Mouse (Mus musculus): Measurements from ENCODE around the gene Sun2.

The Sun2 gene

DNA sequence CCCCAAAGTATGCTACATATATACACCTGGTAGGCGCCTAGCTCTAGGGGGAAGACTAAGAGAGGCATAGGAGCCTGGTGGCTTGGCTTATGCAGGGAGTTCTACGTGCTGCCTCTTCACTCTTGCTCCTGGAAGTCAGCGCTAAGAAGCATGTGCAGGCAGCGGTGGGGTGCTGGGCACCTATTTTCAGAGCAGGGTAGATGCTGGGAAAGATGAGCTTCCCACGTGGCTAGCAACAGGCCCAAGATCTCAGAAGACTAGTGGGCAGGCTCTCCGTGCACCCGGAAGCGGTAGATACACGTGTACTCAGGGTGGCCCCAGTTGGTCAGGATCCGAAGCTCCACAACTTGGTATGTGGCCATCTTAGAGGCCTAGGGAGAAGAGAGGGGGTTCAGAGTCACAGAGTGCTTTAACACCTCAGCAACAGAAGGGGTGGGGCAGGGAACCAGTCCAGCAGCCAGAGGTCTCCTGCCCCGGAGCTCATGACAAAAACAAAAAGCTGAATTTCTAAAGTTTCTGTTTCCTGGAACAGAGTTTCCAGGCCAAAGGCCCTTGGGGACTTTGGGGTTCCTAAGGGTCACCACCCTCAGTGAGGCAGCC lies 17.0 kb downstream of the Sun2 start:
- no peak for DNase-seq (ENCODE audit: low spot score)

DNA sequence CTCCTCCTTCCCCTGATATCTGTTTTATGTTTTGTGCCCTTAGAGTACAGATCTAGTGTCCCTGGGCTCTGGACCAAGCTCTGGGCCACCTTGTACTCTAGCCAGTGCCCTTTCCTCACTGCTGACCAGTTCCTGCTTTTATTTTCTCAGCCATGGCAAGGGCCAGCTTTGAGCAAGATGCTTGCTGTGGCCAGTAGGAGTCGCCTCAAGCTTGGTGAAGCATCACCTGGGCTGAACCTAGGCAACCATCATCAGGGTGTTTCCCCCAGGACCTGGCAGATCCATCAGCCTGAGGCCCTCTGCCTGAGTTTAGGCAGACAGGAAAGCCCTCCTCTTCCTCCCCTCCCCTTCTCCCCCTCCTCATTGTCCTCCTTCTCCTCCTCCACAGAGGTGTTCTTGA lies 18.9 kb downstream of the Sun2 start:
- DNase-seq (ENCODE audit: low spot score) = peak; percentile 26

DNA sequence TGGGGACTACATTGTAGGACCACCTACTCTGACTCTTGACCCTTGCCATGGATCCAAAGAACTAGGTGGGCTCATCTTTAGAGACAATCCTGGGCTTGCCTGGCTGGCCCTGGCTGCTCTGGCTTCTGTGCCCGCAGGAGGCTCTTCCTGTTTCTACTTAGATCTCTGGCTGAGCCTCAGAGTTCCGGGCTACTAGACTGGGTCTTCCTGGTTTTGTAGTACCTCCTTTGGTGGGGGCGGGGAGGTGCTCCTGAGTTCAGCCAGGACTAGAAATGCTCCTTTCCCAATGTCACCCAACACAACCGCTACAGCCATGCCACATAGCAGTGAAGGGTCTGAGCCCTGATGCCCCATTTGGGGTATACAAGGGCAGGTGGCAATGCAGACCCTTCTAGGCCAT lies 21.5 kb downstream of the Sun2 start:
- no peak for DNase-seq (ENCODE audit: low spot score)

DNA sequence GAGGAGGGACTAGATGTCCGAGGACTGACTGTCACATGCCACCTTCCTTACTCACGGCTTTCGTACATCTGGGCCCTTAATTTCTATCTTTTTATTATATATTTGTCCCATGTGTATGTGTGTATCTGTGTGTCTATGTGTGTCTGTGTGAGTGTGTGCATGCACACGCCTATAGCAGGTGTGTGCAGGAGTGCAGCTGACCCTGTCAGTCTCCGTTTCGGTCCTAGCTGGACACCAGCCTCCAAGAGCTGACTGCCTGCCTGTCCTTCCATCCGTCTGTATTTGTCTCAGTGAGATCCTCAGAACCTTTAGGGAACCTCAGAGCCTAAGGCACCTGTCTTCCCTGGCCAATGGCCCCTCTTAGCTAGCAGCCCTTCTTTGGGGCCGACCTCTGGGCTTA lies 22.1 kb downstream of the Sun2 start:
- DNase-seq (ENCODE audit: low spot score) = no peak

DNA sequence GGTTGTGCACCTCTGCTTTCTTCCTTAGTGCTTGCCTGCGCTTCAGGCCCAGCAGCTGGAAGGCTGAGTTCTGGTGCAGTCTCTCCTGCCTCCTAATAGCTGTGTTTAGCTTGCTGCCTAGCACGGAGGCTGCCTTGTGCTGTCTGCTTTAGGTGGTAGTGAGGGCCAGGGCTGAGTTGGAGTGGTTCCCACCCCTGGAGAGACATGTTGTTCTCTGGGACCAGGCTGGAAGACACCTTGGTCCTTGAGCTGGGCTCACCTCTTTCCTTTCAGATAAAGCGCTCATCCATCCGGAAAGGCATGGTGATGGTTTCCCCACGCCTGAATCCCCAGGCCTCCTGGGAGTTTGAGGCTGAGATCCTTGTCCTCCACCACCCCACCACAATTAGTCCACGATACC lies 25.6 kb downstream of the Sun2 start:
- no peak for DNase-seq (ENCODE audit: low spot score)

DNA sequence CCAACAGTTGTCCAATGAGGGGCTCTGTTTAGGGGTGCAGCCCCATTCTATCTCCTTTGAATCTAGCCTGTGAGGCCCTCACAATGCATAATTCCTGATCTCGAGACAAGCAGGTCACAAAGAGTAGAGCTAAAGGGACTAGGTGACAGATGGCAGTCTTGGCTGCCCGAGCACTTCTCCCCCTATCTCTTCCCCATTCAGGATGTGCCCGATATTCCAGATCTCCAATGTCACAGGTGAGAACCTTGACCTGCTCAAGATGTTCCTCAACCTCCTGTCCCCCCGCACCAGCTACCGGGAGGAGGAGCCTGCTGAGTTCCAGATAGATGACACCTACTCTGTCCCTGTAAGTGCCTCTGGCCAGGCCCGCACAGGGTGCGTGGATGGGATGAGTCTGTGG lies 26.7 kb downstream of the Sun2 start:
- no peak for DNase-seq (ENCODE audit: low spot score)

DNA sequence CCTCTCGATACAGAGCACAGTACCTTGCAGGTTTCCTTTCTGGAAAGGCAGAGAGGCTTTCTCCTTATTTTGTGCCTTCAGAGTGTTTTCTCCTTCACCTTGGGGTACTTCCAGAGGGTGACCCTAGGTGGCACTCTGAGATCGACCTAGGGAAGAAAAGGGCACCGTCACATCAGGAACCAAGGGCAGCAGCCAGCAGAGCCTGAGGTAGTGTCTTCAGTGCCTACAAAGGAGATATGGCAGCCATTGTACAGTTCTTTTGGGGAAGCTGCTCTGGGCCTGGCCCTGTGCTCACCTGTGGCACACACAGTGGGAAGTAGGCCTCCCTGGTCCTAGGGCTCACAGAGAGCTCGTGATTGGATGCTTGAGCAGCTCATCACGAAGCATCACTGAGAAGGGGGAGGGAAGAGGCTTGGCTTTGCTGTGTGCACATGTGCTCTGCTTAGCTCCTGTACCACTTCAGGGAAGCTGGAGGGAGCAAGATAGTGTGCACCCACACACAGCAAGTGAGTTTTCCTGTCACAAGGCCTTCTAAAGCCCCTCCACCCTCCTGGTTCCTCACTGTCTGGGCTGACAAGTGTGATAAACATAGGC lies 34.0 kb downstream of the Sun2 start:
- no peak for DNase-seq (ENCODE audit: low spot score)

DNA sequence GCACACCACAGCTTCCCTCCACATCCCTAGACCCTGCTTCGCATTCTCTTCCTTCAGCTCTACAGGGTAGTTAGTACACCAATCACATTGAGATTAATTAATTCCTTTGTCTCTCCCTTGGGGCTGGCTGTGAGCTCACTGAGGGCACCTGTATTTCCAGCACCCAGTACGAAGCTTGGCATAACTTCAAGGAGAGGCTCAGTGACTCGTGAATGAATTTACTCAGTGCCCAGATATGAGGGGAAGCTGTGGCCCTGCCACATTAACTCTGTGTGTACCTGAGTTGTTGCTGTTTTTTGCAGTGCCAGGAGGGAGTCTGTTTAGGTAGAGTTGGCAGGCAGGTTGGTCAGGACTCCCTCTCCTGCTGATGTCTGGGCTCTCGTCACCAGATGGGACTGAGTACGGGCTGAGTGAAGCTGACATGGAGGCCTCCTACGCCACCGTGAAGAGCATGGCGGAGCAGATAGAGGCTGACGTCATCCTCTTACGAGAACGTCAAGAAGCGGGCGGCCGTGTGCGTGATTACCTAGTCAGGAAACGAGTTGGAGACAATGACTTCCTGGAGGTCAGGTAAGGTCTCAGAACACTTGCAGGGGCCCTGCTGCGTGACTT lies 35.6 kb downstream of the Sun2 start:
- DNase-seq (ENCODE audit: low spot score) = no peak

DNA sequence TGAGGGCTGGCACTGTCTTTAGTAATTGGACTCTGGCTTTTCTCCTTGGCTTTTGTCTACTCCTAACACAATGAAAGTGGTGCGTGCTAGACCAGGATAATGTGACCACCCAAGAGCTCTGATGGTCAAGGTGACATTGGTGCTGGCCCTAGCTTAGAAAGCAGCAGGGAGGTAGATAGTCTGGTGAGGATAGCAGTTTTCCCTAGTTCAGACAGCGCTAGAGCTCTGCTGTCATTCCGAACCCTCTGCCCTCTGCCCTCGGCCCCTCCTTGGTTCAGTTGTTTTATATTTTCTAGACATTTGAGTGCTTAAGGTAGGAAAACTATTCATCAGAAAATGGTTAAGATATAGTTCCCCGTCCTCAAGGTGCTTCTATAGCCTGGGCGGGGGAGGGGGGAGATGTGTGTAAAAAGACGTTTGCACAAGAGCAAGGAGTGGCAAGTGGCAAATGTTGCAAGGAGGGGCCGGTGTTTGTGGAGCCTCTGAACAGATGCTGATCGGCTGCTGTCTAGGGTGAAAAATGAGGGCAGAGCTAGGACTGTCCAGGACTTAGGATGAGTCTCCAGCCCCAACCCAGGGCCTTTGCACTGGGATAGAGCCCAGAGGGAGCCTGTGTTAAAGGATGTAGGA lies 44.7 kb downstream of the Sun2 start:
- no peak for DNase-seq (ENCODE audit: low spot score)

DNA sequence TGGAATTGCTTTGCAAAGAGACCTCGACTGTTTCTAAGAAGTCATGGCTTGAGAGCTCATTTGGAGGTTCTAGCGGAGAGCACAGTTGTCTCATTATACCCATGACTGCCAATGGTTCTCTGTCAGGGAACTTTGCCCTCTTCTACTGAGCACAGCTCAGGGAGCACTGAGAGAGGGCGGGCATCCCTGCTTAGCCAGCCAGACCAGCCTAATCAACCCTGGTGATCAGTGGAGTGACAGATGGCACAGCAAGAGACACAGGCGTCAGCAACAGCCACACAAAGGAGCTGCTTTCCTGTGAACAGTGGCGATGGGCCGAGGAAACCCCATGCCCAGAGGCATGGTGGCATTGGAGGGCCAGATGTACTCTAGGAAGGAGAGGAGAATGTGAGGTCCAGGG lies 45.3 kb downstream of the Sun2 start:
- no peak for DNase-seq (ENCODE audit: low spot score)

DNA sequence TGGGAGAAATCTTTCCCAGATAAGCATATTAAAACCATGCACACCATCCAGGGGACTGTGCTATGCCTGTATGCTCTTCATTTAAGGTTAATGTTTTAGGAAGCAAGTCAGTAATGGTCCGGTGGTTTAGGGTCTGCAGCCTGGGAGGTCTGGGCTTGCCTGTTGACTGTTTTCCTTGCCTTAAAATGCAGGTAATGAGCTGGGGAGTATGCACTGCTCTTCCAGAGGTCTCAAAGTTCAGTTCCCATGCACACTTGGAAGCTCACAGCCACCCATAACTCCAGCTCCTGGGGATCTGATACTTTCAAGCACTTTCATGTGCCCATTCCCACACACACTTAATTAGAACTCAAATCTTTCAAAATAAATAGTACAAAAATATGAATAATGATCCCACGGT lies 45.8 kb downstream of the Sun2 start:
- no peak for DNase-seq (ENCODE audit: low spot score)

DNA sequence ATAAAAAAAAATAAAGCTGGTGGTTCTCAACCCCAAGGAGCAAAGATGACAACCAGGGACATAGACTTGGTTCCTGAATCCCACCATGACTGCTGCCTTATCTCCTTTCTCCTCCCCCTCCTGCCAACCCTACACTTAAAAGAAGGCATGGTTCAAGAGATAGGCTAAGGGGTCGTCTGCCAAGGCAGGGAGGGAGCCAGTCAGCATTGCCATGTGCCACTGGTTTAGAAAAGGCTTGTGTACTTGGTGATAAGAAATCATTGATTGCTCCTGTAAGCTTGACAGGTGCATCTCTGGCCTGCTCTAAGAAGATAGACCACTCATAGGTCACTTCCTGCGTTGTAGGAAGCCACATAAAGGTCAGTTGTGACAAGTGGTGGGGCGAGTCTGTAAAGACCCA lies 46.8 kb downstream of the Sun2 start:
- DNase-seq (ENCODE audit: low spot score) = no peak

DNA sequence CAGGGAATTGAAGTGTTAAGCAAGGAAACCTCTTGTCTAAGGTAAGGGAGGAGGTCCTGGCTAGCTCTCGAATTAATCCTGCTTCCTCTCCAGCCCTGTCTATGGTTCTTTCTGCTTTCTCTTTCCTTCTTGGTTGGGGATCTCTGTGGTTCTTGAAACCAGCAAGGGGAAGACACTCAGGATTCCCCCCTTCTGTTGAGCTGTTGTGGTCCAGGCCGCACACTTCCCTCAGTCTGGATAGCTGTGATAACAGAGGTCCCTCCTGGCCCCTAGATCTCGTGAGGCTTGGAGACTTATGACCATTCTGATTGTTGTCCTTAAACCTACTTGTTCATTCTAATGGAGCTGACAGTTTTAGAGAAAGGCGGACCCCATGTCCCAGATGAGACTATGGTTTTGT lies 47.8 kb downstream of the Sun2 start:
- no peak for DNase-seq (ENCODE audit: low spot score)

DNA sequence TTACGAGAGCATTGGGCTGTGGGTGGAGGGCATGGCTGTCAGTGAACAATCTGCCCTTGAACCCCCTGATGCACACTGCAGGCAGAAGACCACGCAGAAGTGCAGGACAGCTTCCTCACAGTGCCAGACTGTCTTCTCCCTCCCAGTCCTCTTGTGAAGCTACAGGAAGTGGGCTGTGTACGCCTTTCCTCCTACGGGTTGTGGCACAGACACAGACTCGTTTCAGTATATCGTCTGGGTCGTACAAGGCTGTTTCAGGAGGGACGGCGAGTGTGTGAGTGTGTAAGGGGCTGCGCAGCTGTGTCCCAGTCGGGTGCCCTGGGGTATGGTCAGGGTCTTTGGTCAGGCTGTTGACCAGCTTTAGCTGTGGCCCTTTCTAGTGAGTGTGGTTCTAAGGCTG lies 48.6 kb downstream of the Sun2 start:
- no peak for DNase-seq (ENCODE audit: low spot score)

DNA sequence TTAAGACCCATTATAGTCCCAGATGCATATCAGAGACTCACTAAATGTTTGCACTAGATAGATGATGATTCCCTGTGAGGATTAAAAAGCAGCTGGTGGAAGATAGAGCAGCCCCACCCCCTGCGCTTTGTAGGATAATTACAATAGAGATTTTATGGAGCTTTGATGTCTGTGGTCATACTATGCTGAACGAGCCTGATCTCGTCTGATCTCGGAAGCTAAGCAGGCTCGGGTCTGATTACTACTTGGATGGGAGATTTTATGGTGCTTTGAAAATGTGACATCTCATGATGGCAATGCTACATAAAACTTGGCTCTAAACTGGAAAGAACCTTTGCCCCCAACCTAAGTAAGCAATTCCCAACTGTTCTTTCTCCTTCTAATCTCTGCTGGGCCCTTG lies 50.0 kb downstream of the Sun2 start:
- no peak for DNase-seq (ENCODE audit: low spot score)

DNA sequence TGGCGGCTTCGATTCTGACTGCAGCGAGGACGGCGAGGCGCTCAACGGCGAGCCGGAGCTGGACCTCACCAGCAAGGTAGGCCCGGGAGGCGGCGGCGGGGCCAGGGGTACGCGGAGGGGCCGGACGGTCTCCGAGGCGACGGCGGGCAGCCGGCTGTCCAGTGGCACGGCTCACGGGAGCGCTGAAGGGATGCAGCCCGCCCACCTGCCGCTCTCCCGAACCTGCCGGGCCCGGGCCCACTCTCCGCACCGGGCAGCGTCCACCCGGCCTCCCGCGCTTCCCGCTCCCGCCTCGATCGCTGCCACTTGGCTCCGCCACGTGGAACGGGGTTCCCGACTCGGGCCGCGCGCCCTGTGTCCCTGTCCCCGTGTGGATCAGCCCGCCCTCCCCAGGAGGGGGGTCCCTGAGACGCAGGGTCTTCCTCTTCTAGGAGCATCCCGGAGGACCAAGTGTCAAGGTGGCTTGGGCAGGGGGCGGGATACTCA lies 51.3 kb downstream of the Sun2 start:
- no peak for DNase-seq (ENCODE audit: low spot score)

DNA sequence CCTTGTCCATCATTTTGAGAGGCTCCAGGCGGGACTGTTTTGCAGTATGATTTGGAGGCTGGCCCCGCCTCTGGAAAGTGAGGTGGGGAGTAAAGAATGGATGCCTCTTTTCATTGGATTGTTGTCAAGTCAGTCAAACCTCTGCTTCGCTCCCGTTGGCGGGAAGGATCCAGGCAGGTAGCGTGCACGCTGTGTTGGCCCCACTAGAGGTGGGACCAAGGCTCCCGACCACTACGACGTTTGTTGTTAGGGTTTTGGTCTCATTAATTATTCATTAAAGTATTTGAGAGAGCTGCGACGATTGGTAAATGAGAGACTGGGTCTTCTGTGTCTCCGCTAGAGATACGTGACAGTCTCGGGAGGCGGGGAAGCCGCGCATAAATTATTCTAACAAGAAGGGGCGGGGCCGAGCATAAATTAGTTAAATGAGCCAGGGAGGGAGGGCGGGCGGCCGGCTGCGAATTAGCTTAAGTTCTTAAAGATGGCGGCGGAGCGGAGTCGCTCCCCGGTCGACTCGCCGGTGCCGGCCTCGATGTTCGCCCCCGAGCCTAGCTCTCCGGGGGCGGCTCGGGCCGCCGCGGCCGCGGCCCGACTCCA lies 51.8 kb downstream of the Sun2 start, which contains the start of gene Gtpbp1:
Gene Gtpbp1 (plus strand): TSS at position 420 of the 597 bp plus-strand sequence.
- DNase-seq (ENCODE audit: low spot score) = peak; percentile 98

DNA sequence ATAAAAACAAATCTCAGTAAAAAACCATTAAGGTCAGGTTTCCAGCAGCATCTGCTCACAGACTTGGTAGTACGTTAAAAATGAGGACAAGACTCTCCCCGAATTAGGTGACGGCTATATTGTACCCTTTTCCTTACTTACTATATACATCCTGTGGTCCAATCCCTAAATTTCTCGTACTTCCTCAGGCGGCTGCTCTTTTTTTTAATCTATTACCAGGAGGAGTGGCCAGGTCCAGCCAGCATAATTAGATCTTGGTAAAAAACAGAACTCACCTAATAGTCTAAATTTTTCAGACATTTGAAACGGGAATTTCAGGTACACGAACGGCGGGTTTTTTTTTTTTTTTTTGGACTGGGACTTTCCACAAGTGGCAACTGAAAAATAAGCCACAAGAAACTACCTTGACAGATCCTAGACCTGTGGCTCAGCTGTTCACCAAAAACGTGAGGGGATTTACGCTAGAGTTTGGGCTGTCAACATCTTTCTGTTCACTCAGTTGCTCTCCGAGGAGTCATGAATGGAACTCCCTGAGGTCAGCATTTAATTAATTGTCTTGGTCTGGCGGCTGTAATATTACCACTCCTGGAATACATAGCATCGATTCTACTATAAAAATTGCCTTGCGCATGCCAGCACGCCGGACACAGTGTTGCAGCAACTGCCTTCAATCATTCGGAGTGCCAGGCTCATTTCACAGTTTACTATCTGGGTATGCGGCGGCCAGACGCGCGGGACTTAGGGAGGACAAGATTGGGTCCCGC lies 52.5 kb downstream of the Sun2 start:
- no peak for DNase-seq (ENCODE audit: low spot score)

DNA sequence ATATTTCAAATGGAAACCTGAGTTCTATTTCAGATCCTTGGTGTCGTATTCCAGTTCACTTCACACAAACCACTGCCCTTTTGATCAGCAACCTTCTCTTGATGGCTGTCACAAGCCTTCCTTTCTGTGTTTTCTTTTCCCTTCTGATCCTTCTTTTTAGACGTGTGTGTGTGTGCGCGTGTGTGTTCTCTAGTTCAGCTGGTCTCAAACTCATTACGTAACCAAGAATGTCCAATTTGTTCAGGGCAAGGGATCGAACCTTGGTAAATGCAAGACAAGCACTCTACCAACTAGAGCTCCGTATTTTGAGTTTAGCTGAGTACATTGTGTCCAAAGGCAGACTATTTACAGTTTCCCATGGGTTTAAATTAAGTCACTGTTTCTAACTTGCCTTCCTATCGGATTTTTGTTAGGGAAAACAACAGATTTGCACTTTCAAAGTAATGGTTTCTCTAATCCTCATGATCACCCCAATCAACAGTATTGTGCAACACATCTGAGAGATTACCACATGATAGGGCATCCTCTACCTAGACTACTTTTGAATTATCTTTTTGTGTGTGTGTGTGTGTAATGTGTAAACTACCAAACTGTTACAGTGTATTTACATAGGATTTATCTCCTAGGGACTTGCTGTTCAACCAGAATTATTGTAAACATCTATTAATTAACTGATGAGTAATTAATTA lies 53.9 kb downstream of the Sun2 start:
- DNase-seq (ENCODE audit: low spot score) = no peak

DNA sequence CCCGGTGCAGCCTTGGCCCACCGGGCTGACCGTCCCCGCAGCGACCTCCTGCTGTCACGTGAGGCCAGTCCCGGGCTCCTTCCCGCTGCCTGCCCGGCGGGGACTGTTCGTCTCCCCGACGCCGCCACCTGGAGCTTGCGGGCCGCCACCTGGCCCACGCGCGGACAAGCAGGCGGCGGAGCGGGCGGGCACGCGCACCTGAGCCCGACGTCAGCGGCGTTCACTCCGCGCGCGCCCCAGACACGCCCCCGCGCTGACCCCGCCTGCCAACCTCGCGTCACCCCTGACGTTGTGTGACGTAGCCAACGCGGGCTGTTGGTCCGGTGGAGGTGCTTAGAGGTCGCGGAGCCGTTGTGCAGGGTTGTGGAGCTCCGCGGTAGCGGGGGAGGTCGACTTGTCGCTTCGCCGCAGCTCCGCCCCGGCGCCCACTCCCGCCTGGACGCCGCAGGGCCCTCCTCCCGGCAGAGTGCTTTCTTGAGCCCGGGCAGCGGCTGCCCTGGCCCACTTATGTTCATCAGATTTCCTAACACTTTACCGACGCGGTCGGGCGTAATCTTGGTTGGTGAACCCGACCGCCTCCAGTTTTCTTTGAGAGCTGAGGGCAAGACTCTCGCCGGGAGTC lies 54.6 kb downstream of the Sun2 start, which contains the start of gene Josd1:
Gene Josd1 (minus strand): TSS at position 274 of the 622 bp plus-strand sequence.
- peak; percentile 91 for DNase-seq (ENCODE audit: low spot score)

DNA sequence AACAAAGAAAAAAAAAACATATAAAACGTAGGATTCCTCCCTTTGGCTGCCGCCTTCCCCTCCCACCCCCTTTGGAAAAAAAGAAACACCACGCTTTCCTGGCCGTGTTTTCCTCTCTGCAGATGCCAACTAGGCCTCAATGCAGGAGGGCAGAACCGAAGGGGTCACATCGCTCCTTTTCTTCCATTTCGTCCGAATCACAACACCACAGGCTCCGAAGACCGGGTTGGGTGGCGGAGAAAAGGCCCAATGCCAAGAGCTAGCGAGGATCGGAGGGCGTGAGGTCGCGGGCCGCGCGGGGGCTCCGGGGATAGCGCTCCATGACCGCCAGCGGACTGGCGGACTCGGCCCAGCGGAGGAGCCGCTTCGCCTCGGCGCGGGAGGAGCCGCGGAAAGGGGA lies 55.2 kb downstream of the Sun2 start:
- no peak for DNase-seq (ENCODE audit: low spot score)

Measured in ovary, adult 18-20 months (tissue).